Mouse (Mus musculus) inflammation-experienced regulatory T-cells (primary cell): ENCODE measurements around the gene Gstz1. TPM values are rescaled to one million over a fixed set of nuclear protein-coding genes. Genes with fewer than 3 reads are reported as not detected.

ENCODE experiments used
- polyA plus RNA-seq, 2 experiments: library from polyadenylated mRNA; unstranded; fragments of 100-300 nt; shearing (Covaris generic); gene quantifications; one replicate each; pipeline ENCODE4 v1.2.1; 2017

Gene Gstz1
- 10 to 100 TPM in 1 of 2 experiments, 1 to 10 TPM in 1; 10.0 to 13.2 TPM for polyA plus RNA-seq

DNA sequence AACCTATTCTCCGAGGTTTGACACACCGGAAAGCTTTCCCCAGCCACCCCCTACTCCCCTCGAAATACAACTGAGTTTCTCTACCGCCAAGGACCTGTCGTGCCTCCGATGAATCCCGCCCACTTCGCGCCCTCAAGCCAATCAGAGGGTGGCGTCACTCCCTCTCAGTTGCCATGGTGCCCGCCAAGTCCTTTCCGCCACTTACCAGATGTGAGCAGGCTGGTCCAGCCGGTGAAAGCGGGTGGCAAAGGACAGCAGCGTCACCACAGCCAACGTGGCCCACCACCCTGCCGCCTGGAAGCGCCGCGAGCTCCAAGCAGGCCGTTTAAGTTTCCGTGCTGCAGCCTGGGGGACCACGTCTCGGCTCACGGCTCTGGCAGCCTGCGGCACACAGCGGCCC lies at the start of gene Gstz1:
Gstz1 (plus strand) TSS at position 200 of the 400 bp plus-strand sequence.

DNA sequence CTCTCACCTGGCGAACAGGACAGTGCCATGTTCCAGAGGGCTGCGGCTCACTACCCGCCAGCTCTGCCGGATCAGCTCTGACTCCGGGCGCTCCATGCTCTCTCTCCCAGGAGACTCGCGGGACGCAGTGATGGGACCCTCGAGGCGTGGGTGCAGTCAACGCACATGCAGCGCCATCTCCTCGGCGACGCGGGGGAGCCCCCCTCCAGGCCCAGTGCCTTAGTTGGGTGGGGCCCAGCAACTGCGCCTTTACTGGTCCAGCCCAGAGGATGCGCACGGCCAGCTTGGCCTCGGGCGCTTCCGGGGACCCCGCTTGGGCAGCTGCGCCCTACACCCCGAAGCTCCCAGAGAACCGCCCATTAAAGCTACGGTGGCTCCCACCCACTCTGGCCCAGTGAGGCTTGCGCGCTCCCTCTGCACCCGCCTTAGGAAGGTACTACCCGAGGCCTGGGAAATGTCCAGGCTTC lies 44.8 kb upstream of the Gstz1 start, which contains the start of gene Ngb:
Ngb (minus strand) TSS at position 375 of the 467 bp plus-strand sequence.

DNA sequence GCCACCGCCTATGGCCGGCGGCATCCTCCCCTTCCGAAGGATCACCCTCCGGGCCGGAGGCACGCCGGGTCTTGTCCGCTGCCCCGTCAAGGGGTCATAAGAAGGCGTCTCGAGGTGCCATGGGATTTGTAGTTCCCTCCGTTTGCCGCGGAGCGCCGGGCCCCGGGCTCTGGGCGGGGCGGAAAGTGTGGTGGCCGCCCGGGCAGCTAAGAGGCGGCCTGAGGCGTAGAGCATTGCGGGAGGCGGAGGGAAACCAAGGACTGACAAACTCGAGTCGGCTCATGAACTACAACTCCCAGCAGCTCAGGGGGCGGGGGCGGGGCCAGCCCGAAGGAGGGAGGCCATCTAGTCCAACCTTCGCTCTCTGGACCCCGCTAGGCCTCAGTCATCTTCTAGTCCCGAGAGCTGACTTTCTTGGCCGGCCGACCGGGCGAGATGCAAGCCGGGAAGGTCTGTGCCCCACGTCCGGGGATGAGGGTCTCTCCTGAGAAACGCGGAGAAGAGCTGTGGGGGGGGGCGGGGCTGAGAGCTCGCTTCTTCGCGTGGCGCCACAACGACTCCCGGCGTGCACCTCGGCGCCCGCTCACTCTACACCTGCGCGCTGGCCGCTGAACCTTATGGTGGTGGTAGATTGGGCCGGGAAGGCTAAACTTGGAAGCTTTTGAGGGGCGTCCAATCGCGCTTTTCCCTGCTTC lies 577 bp downstream of the Gstz1 start, which contains the start of gene Pomt2:
Pomt2 (minus strand) TSS at position 574 of the 695 bp plus-strand sequence.

DNA sequence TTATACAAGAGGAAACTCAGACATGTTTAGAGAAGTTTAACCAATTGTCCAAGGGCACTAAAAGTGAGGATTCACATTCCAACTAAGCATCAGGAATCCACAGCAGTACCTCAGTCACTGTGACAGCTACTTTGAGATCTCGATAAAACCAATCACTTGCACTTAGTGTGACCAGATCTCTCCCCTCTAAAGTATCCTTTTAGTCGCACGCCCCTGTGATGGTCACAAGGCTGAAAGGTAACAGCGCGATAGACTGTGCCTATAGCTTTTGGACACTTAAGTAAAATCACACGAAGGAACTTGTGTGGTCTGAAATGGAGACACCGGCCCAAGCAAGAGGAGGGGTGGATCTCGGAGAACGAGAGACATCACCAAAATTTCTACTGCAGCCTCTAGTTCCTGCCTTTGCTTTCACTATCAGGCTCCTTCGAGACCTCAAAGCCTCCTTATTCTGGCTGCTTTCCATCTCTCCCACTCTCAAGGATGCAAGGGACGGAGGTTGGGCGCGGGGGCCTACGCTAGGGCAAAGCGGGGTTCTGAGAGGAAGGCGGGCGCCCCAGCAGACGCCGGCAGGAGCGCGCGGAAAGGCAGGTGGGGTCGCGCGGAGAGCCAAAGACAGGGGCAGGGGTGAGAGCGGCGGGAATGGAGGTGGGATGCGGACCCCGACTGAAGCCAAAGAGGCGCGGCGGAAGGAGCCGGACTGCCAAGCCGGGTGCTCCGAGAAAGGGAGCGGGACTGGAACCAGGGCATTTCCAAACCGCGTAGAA lies 52.4 kb downstream of the Gstz1 start, which contains the start of gene Samd15:
Samd15 (plus strand) TSS at position 518 of the 767 bp plus-strand sequence.

DNA sequence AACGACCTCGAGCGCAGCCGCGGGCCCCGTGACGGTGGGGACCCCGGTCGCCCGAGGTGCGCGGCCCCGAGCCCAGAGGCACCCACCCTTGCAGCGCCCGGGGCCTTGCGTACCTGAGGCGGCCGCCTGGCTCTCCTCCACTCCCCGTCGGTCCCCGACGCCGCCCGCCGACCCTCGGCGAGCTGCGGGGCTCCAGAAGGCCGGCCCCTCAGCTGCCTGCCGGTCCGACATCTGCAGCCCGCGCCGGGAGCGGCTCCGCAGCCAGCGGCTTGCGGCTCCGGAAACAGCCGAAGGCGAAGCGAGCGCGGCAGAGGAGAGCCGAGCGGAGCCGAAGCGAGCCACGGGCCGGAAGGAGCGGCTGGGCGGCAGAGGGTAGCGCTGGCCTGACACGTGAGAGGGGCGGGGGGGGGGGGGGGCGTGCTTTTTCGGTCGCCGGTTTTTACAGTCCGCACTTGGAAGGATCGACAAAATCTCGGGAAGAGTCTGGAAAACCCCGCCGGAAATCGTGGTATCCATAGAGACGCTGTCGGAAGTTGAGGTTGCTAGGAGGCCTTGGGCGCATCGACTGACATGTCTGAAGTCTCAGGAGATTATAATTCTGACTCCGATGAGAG lies 53.1 kb downstream of the Gstz1 start, which contains the start of gene Tmed8:
Tmed8 (minus strand) TSS at position 482 of the 614 bp plus-strand sequence.

Other genes starting within 250 kb of the Gstz1 start
- 10 to 100 TPM; 24.7 to 32.1 TPM for gene Cipc, start 200.1 kb upstream of the Gstz1 start, polyA plus RNA-seq
- 1 to 10 TPM in 1 of 2 experiments, under 1 TPM in 1; 0.34 to 2.8 TPM for gene Zdhhc22, start 156.7 kb upstream of the Gstz1 start, polyA plus RNA-seq
- 1 to 10 TPM in 1 of 2 experiments, under 1 TPM in 1; 0.24 to 2.0 TPM for gene Tmem63c, start 125.8 kb upstream of the Gstz1 start, polyA plus RNA-seq
- under 1 TPM; 0.12 to 0.34 TPM for gene Ngb, start 44.6 kb upstream of the Gstz1 start, polyA plus RNA-seq
- 1 to 10 TPM; 2.6 to 5.4 TPM for gene Pomt2, start 803 bp downstream of the Gstz1 start, polyA plus RNA-seq
- 1 to 10 TPM; 3.9 to 4.4 TPM for gene Samd15, start 52.6 kb downstream of the Gstz1 start, polyA plus RNA-seq
- 1 to 10 TPM; 5.3 to 7.1 TPM for gene Tmed8, start 53.3 kb downstream of the Gstz1 start, polyA plus RNA-seq
- 1 to 10 TPM in 1 of 2 experiments, under 1 TPM in 1; 0.54 to 2.1 TPM for gene Noxred1, start 91.6 kb downstream of the Gstz1 start, polyA plus RNA-seq
- 10 to 100 TPM; 24.6 to 35.4 TPM for gene Vipas39, start 119.1 kb downstream of the Gstz1 start, polyA plus RNA-seq
- gene Ahsa1, start 119.3 kb downstream of the Gstz1 start, polyA plus RNA-seq = 100 to 1,000 TPM; 173 to 190 TPM
- gene Ism2, start 152.5 kb downstream of the Gstz1 start, polyA plus RNA-seq = under 1 TPM in 1 of 2 experiments, not detected in 1; 0.29 TPM
- gene Sptlc2, start 241.2 kb downstream of the Gstz1 start, polyA plus RNA-seq = 100 to 1,000 TPM; 146 to 161 TPM